Mouse (Mus musculus) heart, embryonic 10.5 days (tissue): Measurements from ENCODE around the gene Elmo3. TPM values are rescaled to one million over a fixed set of nuclear protein-coding genes. Genes with fewer than 3 reads are reported as not detected.
"Not testable (repeated sequence)": the region's sequence is repeated elsewhere in the genome, so short reads cannot be mapped to it uniquely, and the experiment has no call there.

Source experiments
- DNase-seq: peaks from one replicate; pipeline ENCODE4 v3.0.0-alpha.2; 2017; ENCODE audit warnings: low spot score
- H3K27ac ChIP-seq: fragments of 300-500 bp; sonication (generic); 2 replicates; pipeline ENCODE4 v1.5.1; 2016; ENCODE audit warnings: mild to moderate bottlenecking
- H3K27me3 ChIP-seq: fragments of 300-500 bp; sonication (generic); 2 replicates; pipeline ENCODE4 v1.6.1; 2016; ENCODE audit warnings: mild to moderate bottlenecking; ENCODE audit not compliant: poor library complexity, insufficient read depth, severe bottlenecking
- H3K36me3 ChIP-seq: fragments of 300-500 bp; sonication (generic); 2 replicates; pipeline ENCODE4 v1.6.1; 2016; ENCODE audit warnings: mild to moderate bottlenecking, moderate library complexity
- H3K4me1 ChIP-seq: fragments of 300-500 bp; sonication (generic); 2 replicates; pipeline ENCODE4 v1.6.1; 2016; ENCODE audit warnings: mild to moderate bottlenecking
- H3K4me3 ChIP-seq: fragments of 300-500 bp; sonication (generic); 2 replicates; pipeline ENCODE4 v1.5.1; 2016; ENCODE audit warnings: mild to moderate bottlenecking, moderate library complexity
- H3K9me3 ChIP-seq: fragments of 300-500 bp; sonication (generic); 2 replicates; pipeline ENCODE4 v1.6.1; 2016; ENCODE audit warnings: mild to moderate bottlenecking, moderate library complexity
- WGBS: fragments of 180-500 bp; shearing (Covaris S2); methylation state at CpG from one replicate; pipeline ENCODE4 v1.1.7; 2016; 5-methylcytosine and 5-hydroxymethylcytosine counted together
- polyA plus RNA-seq: library from polyadenylated mRNA; unstranded; fragments of >200 nt; fragmentation: Nextera tagmentation; extraction: Ambion mirVana; gene quantifications from 2 replicates; pipeline ENCODE4 v1.2.1, GENCODE M21; 2016

Elmo3 gene
- polyA plus RNA-seq, 1 experiment from 2014 or later = 3.9 TPM

- H3K4me1 ChIP-seq = peaks cover 14% of the 10 kb centered on the region
- peaks cover 94% of the 10 kb centered on the region for H3K27me3 ChIP-seq
- no peak overlapping the region for H3K4me3 ChIP-seq
- 59% methylated on average over 4 of the region's 4 CpGs for WGBS
- H3K36me3 ChIP-seq = peaks cover 18% of the 10 kb centered on the region; the same call in 1 of the 2 replicates
- DNase-seq = no peak
- no peaks in the 10 kb centered on the region for H3K9me3 ChIP-seq
- no peak overlapping the region for H3K27ac ChIP-seq
Measured at GRCm38 (mm10) chr8:105282239-105282638, 23.2 kb upstream of the Elmo3 start.

DNA sequence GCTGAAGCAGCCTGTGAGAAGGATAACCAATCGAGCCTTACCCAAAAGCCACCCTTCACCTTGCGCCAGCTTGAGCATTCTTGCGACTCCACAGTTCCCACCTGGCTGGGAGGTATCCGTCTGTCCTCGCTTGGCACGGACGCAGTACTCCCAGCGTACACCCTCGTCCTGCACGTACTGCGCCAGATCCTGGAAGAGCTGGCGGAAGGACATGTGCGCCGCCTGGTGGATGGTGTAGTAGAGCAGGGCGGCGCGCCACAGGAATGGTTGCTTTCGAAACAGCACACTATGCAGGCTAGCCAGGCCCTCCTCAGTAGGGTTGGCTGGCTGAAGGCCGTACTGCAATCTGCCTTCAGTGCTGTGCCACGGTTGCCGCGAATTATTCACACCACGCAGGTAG lies 22.3 kb upstream of the Elmo3 start:
- WGBS = 20% methylated on average over 23 of the region's 23 CpGs
- peaks cover 85% of the 10 kb centered on the region for H3K27me3 ChIP-seq

GRCm38 (mm10) chr8:105285514-105285913 lies 19.9 kb upstream of the Elmo3 start:
- peaks cover 25% of the 10 kb centered on the region for H3K4me1 ChIP-seq
- H3K36me3 ChIP-seq = peaks cover 14% of the 10 kb centered on the region; the same call in 1 of the 2 replicates
- peaks cover 71% of the 10 kb centered on the region for H3K27me3 ChIP-seq
- DNase-seq = no peak
- no peak overlapping the region for H3K4me3 ChIP-seq
- H3K27ac ChIP-seq = no peak overlapping the region
- no peaks in the 10 kb centered on the region for H3K9me3 ChIP-seq
- WGBS = 46% methylated on average over 12 of the region's 12 CpGs

More for the DNA sequence above, 22.3 kb upstream of the Elmo3 start:
- no peak overlapping the region for H3K4me3 ChIP-seq
- peaks cover 14% of the 10 kb centered on the region for H3K4me1 ChIP-seq
- peaks cover 18% of the 10 kb centered on the region; the same call in 1 of the 2 replicates for H3K36me3 ChIP-seq
- H3K9me3 ChIP-seq = no peaks in the 10 kb centered on the region
- H3K27ac ChIP-seq = no peak overlapping the region
- DNase-seq = no peak

- H3K27me3 ChIP-seq = peaks cover 61% of the 10 kb centered on the region
- no peak overlapping the region for H3K4me3 ChIP-seq
- 90% methylated on average over 4 of the region's 4 CpGs for WGBS
- peaks cover 11% of the 10 kb centered on the region; the same call in 1 of the 2 replicates for H3K36me3 ChIP-seq
- no peak overlapping the region for H3K27ac ChIP-seq
- no peaks in the 10 kb centered on the region for H3K9me3 ChIP-seq
- H3K4me1 ChIP-seq = peaks cover 29% of the 10 kb centered on the region
- no peak for DNase-seq
Measured at GRCm38 (mm10) chr8:105286907-105287306, 18.5 kb upstream of the Elmo3 start.

GRCm38 (mm10) chr8:105288231-105288630 lies 17.2 kb upstream of the Elmo3 start:
- Histone ChIP-seq H3K36me3 (peaks cover 11% of the 10 kb centered on the region; the same call in 1 of the 2 replicates), H3K9me3 (no peaks in the 10 kb centered on the region), H3K4me1 (peaks cover 27% of the 10 kb centered on the region), H3K4me3 (no peak overlapping the region; the same call in 1 of the 2 replicates), H3K27ac (no peak overlapping the region), H3K27me3 (peaks cover 55% of the 10 kb centered on the region)
- 93% methylated on average over 5 of the region's 5 CpGs for WGBS
- no peak for DNase-seq

DNA sequence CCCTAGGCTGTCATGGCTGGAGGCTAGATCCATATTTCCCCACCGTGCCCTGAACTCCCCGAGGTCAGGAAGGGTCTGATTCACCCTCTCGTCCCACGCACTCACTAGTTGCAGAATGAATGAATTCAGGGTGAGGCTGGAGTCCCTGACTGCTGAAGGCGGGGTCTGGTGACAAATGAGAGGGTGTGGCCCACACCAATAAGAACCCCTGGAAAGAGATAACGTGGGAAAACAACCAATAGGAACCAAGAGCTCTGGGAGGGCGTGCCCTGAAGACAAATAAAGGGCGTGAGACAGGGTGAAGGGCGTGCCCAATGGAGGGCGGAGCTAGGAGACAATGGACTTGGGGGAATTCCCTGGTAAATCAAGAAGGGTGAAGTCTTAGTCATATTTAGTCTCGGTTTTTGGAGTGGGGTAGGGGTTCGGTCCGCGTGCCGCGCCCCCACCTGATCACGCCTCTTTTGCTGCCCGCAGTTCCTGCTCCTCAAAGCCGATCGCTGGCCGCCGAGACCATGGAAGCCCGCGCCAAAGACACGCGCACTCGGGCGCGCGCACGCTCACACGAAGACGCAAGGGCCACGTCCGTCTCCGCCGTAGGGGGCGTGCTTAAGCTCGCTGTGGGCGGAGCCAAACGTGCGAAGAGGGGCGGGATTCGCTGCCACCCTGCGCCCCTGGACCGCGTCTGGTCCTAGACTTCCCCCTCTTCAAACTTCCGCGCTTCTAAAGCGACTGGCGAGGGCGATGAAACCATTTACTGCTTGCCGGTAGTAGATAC lies 16.3 kb upstream of the Elmo3 start:
- DNase-seq = peak; percentile 97
- Histone ChIP-seq H3K27me3 (peaks cover 52% of the 10 kb centered on the region), H3K36me3 (peaks cover 11% of the 10 kb centered on the region; the same call in 1 of the 2 replicates), H3K4me3 (peak overlapping the region; percentile 66), H3K27ac (peak overlapping the region; percentile 89), H3K9me3 (no peaks in the 10 kb centered on the region), H3K4me1 (peaks cover 28% of the 10 kb centered on the region)
- under 1% methylated on average over 53 of the region's 53 CpGs for WGBS

- H3K4me3 ChIP-seq = peak within 1 kb of the TSS; percentile 66
- WGBS = 5% methylated on average over 43 of the region's 43 CpGs
- H3K27ac ChIP-seq = peak within 1 kb of the TSS; percentile 89
- no peaks in the 10 kb centered on the region for H3K9me3 ChIP-seq
- peaks cover 6% of the 10 kb centered on the region; the same call in 1 of the 2 replicates for H3K36me3 ChIP-seq
- H3K4me1 ChIP-seq = peaks cover 31% of the 10 kb centered on the region
- peaks cover 51% of the 10 kb centered on the region for H3K27me3 ChIP-seq
- no peak for DNase-seq
Measured at GRCm38 (mm10) chr8:105289805-105290460, 15.5 kb upstream of the Elmo3 start, which contains the start of gene 4931428F04Rik. Gene 4931428F04Rik, minus strand, starts transcription at chr8:105289864.

- 8% methylated on average over 31 of the region's 31 CpGs for WGBS
- no peaks in the 10 kb centered on the region for H3K36me3 ChIP-seq
- H3K4me1 ChIP-seq = peaks cover 37% of the 10 kb centered on the region
- no peak overlapping the region for H3K27ac ChIP-seq
- H3K27me3 ChIP-seq = peaks cover 51% of the 10 kb centered on the region
- peak; percentile 93 for DNase-seq
- no peaks in the 10 kb centered on the region for H3K9me3 ChIP-seq
- peak overlapping the region; percentile 66 for H3K4me3 ChIP-seq
Measured at GRCm38 (mm10) chr8:105290554-105291314, 14.7 kb upstream of the Elmo3 start.

DNA sequence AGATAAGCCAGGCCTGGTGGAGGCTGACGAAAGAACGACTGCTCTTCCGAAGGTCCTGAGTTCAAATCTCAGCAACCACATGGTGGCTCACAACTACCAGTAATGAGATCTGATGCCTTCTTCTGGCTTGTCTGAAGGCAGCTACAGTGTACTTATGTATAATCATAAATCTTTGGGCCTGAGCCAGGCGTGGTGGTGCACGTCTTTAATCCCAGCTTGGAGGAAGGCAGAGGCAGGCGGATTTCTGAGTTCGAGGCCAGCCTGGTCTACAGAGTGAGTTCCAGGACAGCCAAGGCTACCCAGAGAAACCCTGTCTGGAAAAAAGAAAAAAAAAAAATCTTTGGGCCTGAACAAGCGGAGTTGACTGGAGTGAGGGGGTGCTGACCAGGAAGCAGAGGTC lies 14.0 kb upstream of the Elmo3 start:
- WGBS = 77% methylated on average over 8 of the region's 8 CpGs
- H3K27me3 ChIP-seq = peaks cover 50% of the 10 kb centered on the region
- H3K4me3 ChIP-seq, H3K36me3 ChIP-seq, H3K27ac ChIP-seq, H3K9me3 ChIP-seq, DNase-seq: not testable (repeated sequence)
- peaks cover 40% of the 10 kb centered on the region for H3K4me1 ChIP-seq

DNA sequence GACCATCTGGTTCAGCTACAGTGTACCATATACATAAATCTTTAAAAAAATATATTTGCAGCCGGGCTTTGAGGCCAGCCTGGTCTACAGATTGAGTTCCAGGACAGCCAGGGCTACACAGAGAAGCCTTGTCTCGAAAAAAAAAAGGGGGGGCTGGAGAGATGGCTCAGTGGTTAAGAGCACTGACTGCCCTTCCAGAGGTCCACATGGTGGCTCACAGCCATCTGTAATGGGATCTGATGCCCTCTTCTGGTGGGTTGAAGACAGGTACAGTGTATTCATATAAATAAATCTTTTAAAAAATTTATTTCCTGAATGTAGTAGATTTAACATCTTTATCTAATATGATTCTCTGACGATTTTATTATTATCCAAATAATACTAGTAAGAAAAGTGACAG lies 13.6 kb upstream of the Elmo3 start:
- H3K27ac ChIP-seq, H3K4me3 ChIP-seq, DNase-seq, H3K9me3 ChIP-seq, H3K36me3 ChIP-seq: not testable (repeated sequence)
- H3K4me1 ChIP-seq = peaks cover 43% of the 10 kb centered on the region
- peaks cover 45% of the 10 kb centered on the region for H3K27me3 ChIP-seq
- WGBS = 60% methylated on average over 3 of the region's 3 CpGs

DNA sequence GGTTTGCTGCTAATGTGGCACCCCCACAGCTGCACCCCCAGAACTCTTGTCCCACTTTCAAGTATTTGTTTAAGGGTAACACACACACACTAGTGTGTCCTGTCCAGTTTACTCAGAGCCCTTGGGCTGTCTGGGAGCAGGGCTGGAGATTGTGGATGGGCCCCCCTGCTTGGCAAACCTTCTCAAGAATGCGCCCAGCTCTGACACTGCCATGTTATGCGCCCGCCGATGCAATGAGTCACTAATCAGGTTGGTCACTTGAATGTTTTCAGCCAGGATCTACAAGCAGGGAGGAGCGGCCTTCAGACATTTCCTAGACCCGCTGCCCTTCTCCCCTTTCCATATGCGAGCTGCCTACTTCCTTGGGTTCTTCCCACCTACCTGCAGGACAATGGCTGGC lies 12.9 kb upstream of the Elmo3 start:
- peaks cover 44% of the 10 kb centered on the region for H3K27me3 ChIP-seq
- WGBS = 74% methylated on average over 7 of the region's 7 CpGs
- no peak overlapping the region for H3K4me3 ChIP-seq
- H3K36me3 ChIP-seq = no peaks in the 10 kb centered on the region
- H3K4me1 ChIP-seq = peaks cover 47% of the 10 kb centered on the region
- no peaks in the 10 kb centered on the region for H3K9me3 ChIP-seq
- H3K27ac ChIP-seq = no peak overlapping the region
- DNase-seq = no peak

DNA sequence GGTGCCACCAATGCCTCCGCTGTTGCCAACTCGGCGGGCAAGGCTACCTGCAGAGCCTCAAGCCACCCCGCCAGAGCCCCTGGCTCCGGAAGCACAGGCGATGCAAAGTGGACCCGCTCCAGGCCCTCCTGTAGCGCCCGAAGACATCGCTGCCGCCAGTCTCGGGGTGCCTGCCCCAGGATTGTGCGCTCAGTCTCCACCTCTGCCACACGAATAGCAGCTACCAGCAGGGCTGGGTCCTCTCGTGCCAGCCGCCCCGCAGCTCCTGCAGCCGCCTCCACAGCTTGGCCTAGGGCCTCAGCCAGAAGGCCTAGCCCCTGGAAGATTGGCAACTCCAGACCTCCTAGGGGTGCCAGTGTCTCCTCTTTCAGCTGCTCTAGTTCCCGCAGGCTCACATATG lies 12.0 kb upstream of the Elmo3 start:
- H3K27me3 ChIP-seq = peaks cover 44% of the 10 kb centered on the region
- no peak overlapping the region for H3K27ac ChIP-seq
- no peak overlapping the region for H3K4me3 ChIP-seq
- H3K4me1 ChIP-seq = peaks cover 51% of the 10 kb centered on the region
- DNase-seq = no peak
- no peaks in the 10 kb centered on the region for H3K9me3 ChIP-seq
- H3K36me3 ChIP-seq = 0 out of 2 replicates have a peak, but pooled peaks cover 2% of the 10 kb centered on the region
- 59% methylated on average over 19 of the region's 19 CpGs for WGBS
